Mouse (Mus musculus) lung, postnatal 10 days (tissue): Measurements from ENCODE around the gene Frat2.
A peak's percentile ranks its signal among the peaks of the same experiment; 100 is the strongest.

Source experiments
- DNase-seq: peaks from one replicate; pipeline ENCODE4 v3.0.0; 2021

The Frat2 gene

DNA sequence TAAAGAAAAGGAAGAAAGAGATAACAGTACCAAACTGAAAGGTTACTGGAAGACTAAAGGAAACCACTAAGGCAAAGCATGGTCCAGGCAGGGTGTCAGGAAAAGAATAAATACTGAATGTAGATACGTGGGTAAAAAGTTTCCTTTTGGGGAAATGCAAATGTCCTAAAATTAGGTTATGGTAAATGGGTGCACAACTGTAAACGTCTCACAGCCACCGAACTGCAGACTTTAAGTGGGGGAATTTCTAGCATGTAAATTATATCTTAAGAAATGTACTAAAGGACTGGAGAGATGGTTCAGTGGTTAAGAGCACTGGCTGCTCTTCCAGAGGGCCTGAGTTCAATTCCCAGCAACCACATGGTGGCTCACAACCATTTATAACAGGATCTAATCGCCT lies 29.2 kb downstream of the Frat2 start:
- DNase-seq = no peak

GRCm38 (mm10) chr19:41817325-41817724 lies 30.6 kb downstream of the Frat2 start:
- DNase-seq = no peak

DNA sequence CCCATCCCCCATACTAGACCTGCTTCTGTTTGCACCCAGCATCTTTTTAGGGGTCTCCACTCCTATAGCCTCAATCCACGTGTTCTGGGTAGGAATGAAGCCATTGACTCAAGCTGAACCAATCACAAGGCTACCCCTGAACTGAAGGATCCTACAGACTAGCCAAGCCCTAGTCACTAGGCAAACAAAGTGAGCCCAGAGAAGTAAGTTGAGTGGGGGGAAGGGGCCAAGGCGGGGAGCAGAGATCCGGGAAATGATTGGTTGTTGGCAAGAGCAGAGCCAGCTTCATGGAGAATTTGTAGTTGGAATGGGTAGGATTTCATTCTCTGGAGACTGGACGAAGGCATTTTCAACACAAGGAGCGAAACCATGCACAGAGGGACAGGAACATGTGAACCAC lies 31.0 kb downstream of the Frat2 start:
- DNase-seq = peak; percentile 23

- DNase-seq = no peak
Measured at GRCm38 (mm10) chr19:41816410-41816809, 31.5 kb downstream of the Frat2 start.

GRCm38 (mm10) chr19:41813374-41813773 lies 34.6 kb downstream of the Frat2 start:
- no peak for DNase-seq

- no peak for DNase-seq
Measured at GRCm38 (mm10) chr19:41812525-41812924, 35.4 kb downstream of the Frat2 start.

GRCm38 (mm10) chr19:41810074-41810473 lies 37.9 kb downstream of the Frat2 start:
- DNase-seq = no peak

- no peak for DNase-seq
Measured at GRCm38 (mm10) chr19:41808104-41808634, 39.8 kb downstream of the Frat2 start.

GRCm38 (mm10) chr19:41807497-41807896 lies 40.4 kb downstream of the Frat2 start:
- DNase-seq = no peak

GRCm38 (mm10) chr19:41805831-41806230 lies 42.1 kb downstream of the Frat2 start:
- DNase-seq = no peak

DNA sequence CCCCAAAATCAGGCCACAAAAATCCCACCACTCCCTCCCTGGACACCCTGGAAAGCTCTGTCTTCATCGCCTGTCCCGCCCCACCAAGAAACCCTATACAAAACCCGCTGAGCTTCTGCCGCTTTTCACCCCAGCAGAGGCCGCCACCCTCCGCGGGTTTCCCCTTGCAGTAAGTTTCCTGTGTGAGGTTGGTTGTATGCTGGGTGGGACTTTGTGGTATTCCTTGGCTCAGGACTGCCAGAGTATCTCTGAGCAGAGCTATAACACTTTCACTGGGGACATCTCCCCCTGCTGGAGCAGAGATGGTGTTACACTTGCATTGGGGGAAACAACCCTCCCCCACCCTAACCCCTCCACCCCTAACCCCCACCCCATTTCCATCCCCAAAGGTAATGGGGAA lies 44.6 kb downstream of the Frat2 start:
- peak; percentile 25 for DNase-seq

DNA sequence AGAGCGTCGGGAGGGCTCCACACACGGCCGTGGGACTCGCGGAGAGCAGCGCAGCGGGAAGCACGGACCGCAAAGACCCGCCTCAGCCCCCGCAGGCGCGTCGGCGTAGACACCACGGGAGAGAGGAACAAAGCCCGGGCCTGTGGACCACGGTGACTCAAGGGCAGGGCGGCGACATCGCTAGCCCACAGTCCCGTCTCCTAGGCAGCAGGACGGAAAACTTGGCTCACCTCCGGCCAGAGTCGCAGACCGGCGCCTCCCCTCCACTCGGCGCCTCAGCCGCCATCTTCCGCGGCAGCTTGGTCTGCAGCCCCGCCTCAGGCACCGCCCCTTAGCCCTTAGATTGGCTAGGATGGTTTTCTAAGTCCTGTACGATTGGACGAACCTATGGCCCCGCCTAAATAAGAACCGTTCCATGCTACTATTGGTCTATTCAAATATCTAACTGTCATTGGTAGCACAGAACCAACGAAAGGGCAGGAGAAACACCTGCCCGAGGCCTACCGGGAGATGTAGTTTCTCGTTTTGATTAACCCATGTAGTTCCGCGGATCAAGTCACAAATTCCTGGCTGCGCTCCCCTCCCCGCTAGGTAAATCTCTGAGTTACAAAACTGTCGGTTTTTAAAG lies 46.1 kb downstream of the Frat2 start, which contains the start of gene Arhgap19:
Gene Arhgap19 (minus strand): TSS at position 306 of the 628 bp plus-strand sequence.
- DNase-seq = peak; percentile 97

GRCm38 (mm10) chr19:41800986-41801741 lies 46.8 kb downstream of the Frat2 start:
- no peak for DNase-seq

- no peak for DNase-seq
Measured at GRCm38 (mm10) chr19:41800451-41800850, 47.5 kb downstream of the Frat2 start.

DNA sequence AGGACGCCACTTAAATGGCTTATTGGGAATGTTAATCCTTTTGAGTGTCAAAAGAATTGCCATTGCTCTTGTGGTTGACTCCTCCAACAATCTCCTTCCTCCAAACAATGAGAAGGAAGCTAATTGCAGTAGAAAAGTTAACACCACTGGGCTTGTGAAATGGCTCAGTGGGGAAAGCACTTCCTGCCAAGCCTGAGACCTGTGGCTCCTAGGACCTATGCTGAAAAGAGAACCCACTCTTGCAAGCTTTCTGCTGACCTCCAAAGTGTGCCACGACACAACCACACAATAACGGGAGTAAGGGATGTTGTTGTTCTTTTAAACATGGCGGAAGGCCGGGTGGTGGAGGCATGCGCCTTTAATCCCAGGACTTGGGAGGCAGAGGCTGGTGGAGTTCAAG lies 50.4 kb downstream of the Frat2 start:
- no peak for DNase-seq

DNA sequence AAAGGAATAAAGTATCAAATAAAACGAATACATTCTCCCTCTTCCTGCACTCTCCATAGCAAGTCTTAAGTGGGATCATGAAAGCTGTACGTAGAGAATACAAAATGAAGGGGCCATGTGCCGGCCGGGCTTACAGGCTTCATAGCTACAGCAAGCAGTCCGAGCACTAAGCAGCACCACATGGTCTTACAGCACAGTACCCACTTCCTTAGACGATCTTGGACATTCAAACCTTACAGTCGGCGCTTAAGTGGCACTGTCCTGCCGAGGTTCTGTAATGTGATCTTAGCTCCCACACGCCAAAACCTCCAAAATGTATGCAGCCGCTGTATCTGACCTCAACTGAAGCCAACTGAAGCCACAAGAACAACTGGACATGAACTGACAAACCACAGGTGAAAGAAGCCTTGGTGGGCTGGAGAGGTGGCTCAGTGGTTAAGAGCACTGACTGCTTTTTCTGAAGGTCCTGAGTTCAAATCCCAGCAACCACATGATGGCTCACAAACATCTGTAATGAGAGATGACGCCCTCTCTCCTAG lies 51.1 kb downstream of the Frat2 start:
- DNase-seq = no peak

DNA sequence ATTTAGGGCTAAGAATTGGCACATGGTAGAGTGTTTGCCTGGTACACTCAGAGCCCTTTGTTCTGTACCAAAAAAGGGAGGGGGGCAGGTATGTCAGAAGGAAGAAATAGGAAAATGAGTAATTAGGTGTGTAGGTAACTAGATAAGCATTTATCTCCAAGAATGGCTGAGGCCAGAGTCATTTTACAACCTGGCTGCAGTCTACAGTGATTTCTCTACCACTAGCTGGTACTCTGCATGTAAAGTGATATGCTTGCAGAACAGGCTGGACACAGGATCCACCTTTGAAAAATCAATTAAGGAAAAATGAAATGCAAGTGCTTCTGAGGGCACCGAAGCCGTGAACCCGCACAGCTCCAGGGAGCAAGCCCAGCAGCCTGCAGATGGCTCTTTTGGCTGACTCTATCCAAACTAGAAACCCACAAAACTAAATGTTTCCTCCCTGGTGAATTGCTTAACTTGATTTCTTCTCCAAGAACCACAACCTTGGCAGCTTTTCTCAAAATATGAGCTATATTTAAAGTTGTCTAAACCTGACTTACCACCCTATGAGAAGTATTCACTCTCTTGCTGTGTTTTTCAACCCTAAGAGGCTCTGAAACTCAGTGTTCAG lies 51.7 kb downstream of the Frat2 start:
- no peak for DNase-seq
